Mouse (Mus musculus) hindbrain, embryonic 11.5 days (tissue): ENCODE measurements around the gene Prkcb. TPM values are rescaled to one million over a fixed set of nuclear protein-coding genes. Genes with fewer than 3 reads are reported as not detected.

Experiments used
- ATAC-seq: fragments of 200-750 bp; cut with Nextera tagmentation; 2 replicates; pipeline ENCODE4 v1.8.0; 2017; ENCODE audit warnings: mild to moderate bottlenecking, moderate TSS enrichment, moderate library complexity; ENCODE audit not compliant: low FRiP score
- DNase-seq: peaks from one replicate; pipeline ENCODE4 v3.0.0-alpha.2; 2015; ENCODE audit warnings: low spot score
- H3K27ac ChIP-seq: fragments of 300-500 bp; sonication (generic); 2 replicates; pipeline ENCODE4 v1.5.1; 2014; ENCODE audit warnings: mild to moderate bottlenecking, low read depth, low read length
- H3K27me3 ChIP-seq: fragments of 300-500 bp; sonication (generic); 2 replicates; pipeline ENCODE4 v1.6.1; 2014; ENCODE audit warnings: mild to moderate bottlenecking, low read length, moderate library complexity, mixed read lengths; ENCODE audit not compliant: control insufficient read depth, insufficient read depth
- H3K36me3 ChIP-seq: fragments of 300-500 bp; sonication (generic); 2 replicates; pipeline ENCODE4 v1.6.1; 2014; ENCODE audit warnings: mild to moderate bottlenecking, low read length, moderate library complexity, mixed read lengths; ENCODE audit not compliant: control insufficient read depth, insufficient read depth
- H3K4me1 ChIP-seq: fragments of 300-500 bp; sonication (generic); replicated peaks from 2 replicates; pipeline ENCODE4 v1.6.1; 2014; ENCODE audit warnings: low read length, mixed read lengths; ENCODE audit not compliant: control insufficient read depth, insufficient read depth
- H3K4me2 ChIP-seq: fragments of 300-500 bp; sonication (generic); replicated peaks from 2 replicates; pipeline ENCODE4 v1.6.1; 2014; ENCODE audit warnings: mild to moderate bottlenecking, low read depth, low read length
- H3K4me3 ChIP-seq: fragments of 300-500 bp; sonication (generic); 2 replicates; pipeline ENCODE4 v1.5.1; 2014; ENCODE audit warnings: low read depth, low read length
- H3K9ac ChIP-seq: fragments of 300-500 bp; sonication (generic); 2 replicates; pipeline ENCODE4 v1.6.1; 2014; ENCODE audit warnings: low read depth, low read length
- H3K9me3 ChIP-seq: fragments of 300-500 bp; sonication (generic); 2 replicates; pipeline ENCODE4 v1.6.1; 2016; ENCODE audit warnings: low read length; ENCODE audit not compliant: control insufficient read depth
- WGBS: fragments of 180-500 bp; shearing (Covaris S2); extraction: QIAGEN DNeasy Blood & Tissue Kit; methylation state at CpG from one replicate; pipeline ENCODE4 v1.1.7; 2014; 5-methylcytosine and 5-hydroxymethylcytosine counted together
- polyA plus RNA-seq: library from polyadenylated mRNA; unstranded; fragments of >200 nt; fragmentation: Nextera tagmentation; extraction: Ambion mirVana; gene quantifications from 2 replicates; pipeline ENCODE4 v1.2.1, GENCODE M21; 2014

The Prkcb gene
- polyA plus RNA-seq, 1 experiment from 2014 or later = 22.3 TPM

GRCm38 (mm10) chr7:122562586-122562985, 274.0 kb downstream of the Prkcb start:
- no peaks in the 10 kb centered on the region for H3K9me3 ChIP-seq

GRCm38 (mm10) chr7:122565371-122565770, 276.8 kb downstream of the Prkcb start:
- Histone ChIP-seq H3K27me3 (no peaks in the 10 kb centered on the region), H3K36me3 (no peaks in the 10 kb centered on the region), H3K4me2 (no peak overlapping the region), H3K4me1 (no peaks in the 10 kb centered on the region), H3K4me3 (no peak overlapping the region), H3K27ac (no peak overlapping the region), H3K9ac (no peak overlapping the region), H3K9me3 (no peaks in the 10 kb centered on the region)
- 81% methylated on average over 1 of the region's 1 CpGs for WGBS
- DNase-seq = no peak
- no peak for ATAC-seq

More at GRCm38 (mm10) chr7:122562586-122562985, 274.0 kb downstream of the Prkcb start:
- Histone ChIP-seq H3K4me2 (no peak overlapping the region), H3K9ac (no peak overlapping the region), H3K27ac (no peak overlapping the region), H3K27me3 (no peaks in the 10 kb centered on the region), H3K4me3 (no peak overlapping the region), H3K36me3 (no peaks in the 10 kb centered on the region), H3K4me1 (peaks cover 5% of the 10 kb centered on the region)
- no peak for DNase-seq
- WGBS = 83% methylated on average over 5 of the region's 5 CpGs
- no peak for ATAC-seq

DNA sequence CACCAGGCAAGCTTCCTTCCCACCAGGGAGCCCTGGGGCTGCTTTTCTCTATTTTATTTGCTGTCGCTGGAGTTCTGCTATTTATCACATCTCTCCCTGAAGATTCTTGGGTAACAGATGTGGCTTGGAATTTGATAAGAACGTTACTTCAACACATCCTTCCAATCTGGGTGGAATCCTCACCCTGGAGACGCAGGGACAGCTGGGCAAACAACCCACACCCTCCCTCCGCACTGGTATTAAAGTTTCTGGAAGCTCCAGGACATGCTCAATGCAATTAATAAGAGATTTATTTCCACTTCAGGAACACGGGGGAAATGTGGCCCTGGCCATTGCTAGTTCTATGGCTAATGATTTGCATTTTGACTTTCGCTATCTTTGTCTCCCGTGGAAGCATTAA, 277.5 kb downstream of the Prkcb start:
- H3K4me1 ChIP-seq = no peaks in the 10 kb centered on the region
- no peaks in the 10 kb centered on the region for H3K36me3 ChIP-seq
- H3K4me2 ChIP-seq = no peak overlapping the region
- no peak overlapping the region for H3K27ac ChIP-seq
- DNase-seq (no peak), ATAC-seq (no peak)
- H3K9ac ChIP-seq = no peak overlapping the region
- H3K9me3 ChIP-seq = no peaks in the 10 kb centered on the region
- no peak overlapping the region for H3K4me3 ChIP-seq
- 75% methylated on average over 7 of the region's 7 CpGs for WGBS
- no peaks in the 10 kb centered on the region for H3K27me3 ChIP-seq

GRCm38 (mm10) chr7:122568787-122569186, 280.2 kb downstream of the Prkcb start:
- Histone ChIP-seq H3K27me3 (no peaks in the 10 kb centered on the region), H3K36me3 (no peaks in the 10 kb centered on the region), H3K27ac (no peak overlapping the region), H3K9ac (no peak overlapping the region), H3K4me1 (no peaks in the 10 kb centered on the region), H3K9me3 (no peaks in the 10 kb centered on the region), H3K4me3 (no peak overlapping the region), H3K4me2 (no peak overlapping the region)
- 81% methylated on average over 7 of the region's 7 CpGs for WGBS
- ATAC-seq (no peak), DNase-seq (no peak)

DNA sequence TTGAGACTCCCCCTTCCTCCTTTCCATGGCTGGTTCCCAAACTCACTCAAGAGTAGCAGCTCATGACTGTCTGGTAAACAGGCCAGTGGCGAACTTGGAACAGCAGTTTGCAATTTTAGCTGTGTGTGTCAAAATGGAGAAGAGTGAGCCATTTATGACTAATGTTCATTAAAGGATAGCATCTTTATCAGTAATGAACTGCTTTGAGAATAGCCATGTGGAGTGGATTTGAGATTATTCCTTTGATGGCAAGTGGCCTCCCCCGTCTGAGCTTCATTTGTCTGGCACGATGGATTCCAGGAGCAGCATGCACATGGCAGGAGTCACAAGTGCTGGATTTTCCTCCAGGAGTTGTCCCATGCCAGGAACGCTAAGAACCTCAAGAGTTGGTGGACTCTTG, 281.9 kb downstream of the Prkcb start:
- no peak for DNase-seq
- WGBS = 86% methylated on average over 4 of the region's 4 CpGs
- Histone ChIP-seq H3K4me1 (no peaks in the 10 kb centered on the region), H3K4me3 (no peak overlapping the region), H3K9me3 (no peaks in the 10 kb centered on the region), H3K9ac (no peak overlapping the region), H3K27me3 (no peaks in the 10 kb centered on the region), H3K4me2 (no peak overlapping the region), H3K36me3 (no peaks in the 10 kb centered on the region), H3K27ac (no peak overlapping the region)
- ATAC-seq = no peak

- Histone ChIP-seq H3K9ac (no peak overlapping the region), H3K4me2 (no peak overlapping the region), H3K4me1 (no peaks in the 10 kb centered on the region), H3K36me3 (no peaks in the 10 kb centered on the region), H3K27me3 (no peaks in the 10 kb centered on the region), H3K27ac (no peak overlapping the region), H3K9me3 (no peaks in the 10 kb centered on the region), H3K4me3 (no peak overlapping the region)
- ATAC-seq (no peak), DNase-seq (no peak)
- 86% methylated on average over 3 of the region's 3 CpGs for WGBS
Observed at GRCm38 (mm10) chr7:122573101-122573635, 284.6 kb downstream of the Prkcb start.

DNA sequence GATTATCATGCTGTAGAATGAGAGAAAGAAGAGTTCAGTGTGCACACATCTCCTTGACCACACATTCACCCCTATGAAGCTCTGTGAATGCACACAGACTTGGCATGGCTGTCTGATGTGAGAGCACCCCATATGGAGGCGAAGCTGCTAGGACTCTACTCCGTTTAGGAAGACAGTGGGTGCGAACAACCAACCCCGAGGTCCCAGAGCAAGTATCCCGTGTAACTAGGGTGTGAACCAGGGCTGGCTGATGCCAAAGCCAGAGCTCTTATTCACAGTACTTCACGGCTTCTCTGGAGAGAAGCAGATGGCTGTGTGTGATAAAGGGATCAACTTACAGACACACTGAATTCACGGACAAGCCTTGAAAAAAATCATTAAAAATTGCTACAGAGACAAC, 285.9 kb downstream of the Prkcb start:
- no peaks in the 10 kb centered on the region for H3K4me1 ChIP-seq
- H3K27ac ChIP-seq = no peak overlapping the region
- H3K9me3 ChIP-seq = no peaks in the 10 kb centered on the region
- ATAC-seq = no peak
- H3K27me3 ChIP-seq = no peaks in the 10 kb centered on the region
- WGBS = 88% methylated on average over 7 of the region's 7 CpGs
- no peak overlapping the region for H3K4me3 ChIP-seq
- DNase-seq = no peak
- no peak overlapping the region for H3K4me2 ChIP-seq
- H3K9ac ChIP-seq = no peak overlapping the region
- no peaks in the 10 kb centered on the region for H3K36me3 ChIP-seq

DNA sequence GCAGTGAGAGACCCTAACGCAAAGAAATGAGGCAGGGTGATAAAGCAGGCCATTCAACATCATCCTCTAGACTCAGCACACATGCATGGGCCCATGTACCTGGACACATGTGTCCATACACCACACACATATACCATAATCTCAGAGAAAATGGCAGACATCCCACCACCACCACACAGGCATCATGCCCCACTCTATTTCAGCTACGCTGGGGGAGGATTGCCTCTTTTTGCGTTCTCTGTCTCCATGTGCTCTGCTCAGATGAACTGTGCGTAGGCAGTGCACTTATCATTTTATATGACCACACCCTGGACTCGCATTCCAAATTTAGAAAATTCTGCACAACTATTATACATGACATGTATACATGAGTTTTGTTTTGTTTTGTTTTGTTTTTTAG, 286.5 kb downstream of the Prkcb start:
- ATAC-seq (no peak), DNase-seq (no peak)
- Histone ChIP-seq H3K4me3 (no peak overlapping the region), H3K27ac (no peak overlapping the region), H3K9me3 (no peaks in the 10 kb centered on the region), H3K4me1 (no peaks in the 10 kb centered on the region), H3K36me3 (no peaks in the 10 kb centered on the region), H3K4me2 (no peak overlapping the region), H3K27me3 (no peaks in the 10 kb centered on the region), H3K9ac (no peak overlapping the region)
- WGBS = 92% methylated on average over 5 of the region's 5 CpGs

DNA sequence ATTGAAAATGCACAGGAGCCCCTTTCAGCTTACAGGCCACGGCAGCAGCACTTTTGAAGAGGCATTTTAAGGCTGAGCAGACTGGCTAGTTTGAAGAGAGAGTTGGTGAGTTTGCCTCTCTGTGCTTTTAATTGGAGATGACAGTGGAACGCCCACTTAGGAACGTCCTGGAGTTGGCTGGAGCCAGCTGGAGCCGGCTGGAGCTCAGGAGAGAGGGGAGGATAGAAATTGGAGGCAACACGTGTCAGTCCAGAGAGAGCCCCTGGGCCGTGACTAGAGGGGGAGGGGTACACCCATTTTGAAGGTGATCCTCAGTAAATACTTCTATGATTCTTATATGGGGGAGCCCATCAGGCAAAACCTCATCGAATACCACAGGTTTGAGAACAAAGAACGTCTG, 287.0 kb downstream of the Prkcb start:
- Histone ChIP-seq H3K27me3 (no peaks in the 10 kb centered on the region), H3K27ac (no peak overlapping the region), H3K4me1 (no peaks in the 10 kb centered on the region), H3K36me3 (no peaks in the 10 kb centered on the region), H3K4me2 (no peak overlapping the region), H3K9me3 (no peaks in the 10 kb centered on the region), H3K4me3 (no peak overlapping the region), H3K9ac (no peak overlapping the region)
- 42% methylated on average over 8 of the region's 8 CpGs for WGBS
- ATAC-seq (no peak), DNase-seq (no peak)
